Mouse (Mus musculus): ENCODE data around the gene Trpd52l3. TPM values are rescaled to one million over a fixed set of nuclear protein-coding genes. Genes with fewer than 3 reads are reported as not detected.
A peak's percentile ranks its signal among the peaks of the same experiment; 100 is the strongest.

Gene Trpd52l3
- polyA plus RNA-seq, 1 experiment from 2014 or later, result not detected

GRCm38 (mm10) chr19:29979452-29980089 lies 24.0 kb upstream of the Trpd52l3 start:
- no peak overlapping the region for H3K9ac ChIP-seq (ENCODE audit: low read length)
- no peak overlapping the region for H3K4me2 ChIP-seq (ENCODE audit: low read length)
- no peaks in the 10 kb centered on the region for H3K4me1 ChIP-seq (ENCODE audit: control insufficient read depth, insufficient read depth, low read length)
- no peaks in the 10 kb centered on the region for H3K9me3 ChIP-seq (replicated peaks; ENCODE audit: control insufficient read depth, low read length)
- no peaks in the 10 kb centered on the region for H3K27me3 ChIP-seq (replicated peaks; ENCODE audit: control insufficient read depth, insufficient read depth, low read length)
- peak; percentile 16 for DNase-seq (ENCODE audit: low spot score)
- H3K36me3 ChIP-seq (ENCODE audit: control insufficient read depth, insufficient read depth, low read length), result no peaks in the 10 kb centered on the region
- H3K4me3 ChIP-seq (ENCODE audit: low read depth, low read length), result no peak overlapping the region
- H3K27ac ChIP-seq (ENCODE audit: low read depth, low read length), result no peak overlapping the region
- WGBS, result 66% methylated on average over 8 of the region's 8 CpGs
- ATAC-seq, result 0 out of 2 replicates have a peak, but pooled peaks have one; percentile 20

DNA sequence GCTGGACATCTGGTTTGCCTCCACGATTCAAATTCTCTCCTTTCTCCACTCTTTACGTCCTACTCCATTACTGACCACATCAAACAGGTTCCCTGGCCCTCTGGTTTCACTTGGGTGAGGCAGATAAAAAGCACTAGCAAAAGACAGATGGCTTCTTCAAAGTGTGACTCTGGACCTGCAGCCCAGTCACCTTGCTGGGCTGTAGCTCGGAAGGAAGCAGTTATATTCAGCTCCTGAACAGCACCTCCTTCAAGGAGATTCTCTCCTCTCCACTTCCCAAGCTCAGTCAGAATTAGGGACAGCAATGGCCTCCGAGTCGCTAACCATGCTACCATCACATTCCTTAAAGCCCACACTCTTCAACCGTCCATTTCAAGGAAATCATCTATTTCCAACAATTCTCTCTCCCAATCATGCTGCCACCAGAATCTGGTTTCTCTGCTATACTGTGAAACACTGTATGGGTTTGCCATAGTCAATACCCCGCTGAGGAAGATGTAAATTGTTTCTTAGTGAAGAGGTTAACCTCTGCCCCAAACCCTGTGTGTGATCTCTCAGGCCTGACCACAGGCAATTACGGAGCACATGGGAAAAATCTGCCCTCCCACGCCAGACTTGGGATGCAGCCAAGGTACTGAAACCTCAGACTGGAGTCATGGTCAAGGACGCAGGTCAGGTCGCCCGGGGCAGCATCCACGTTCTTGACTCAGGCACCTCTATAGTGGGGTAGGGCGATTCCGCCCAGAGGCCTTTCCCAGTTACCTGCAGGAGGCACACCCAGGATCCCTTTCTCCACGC lies 19.2 kb upstream of the Trpd52l3 start:
- H3K4me2 ChIP-seq (ENCODE audit: low read length), result no peak overlapping the region
- ATAC-seq (no peak), DNase-seq (ENCODE audit: low spot score) (no peak)
- H3K36me3 ChIP-seq (ENCODE audit: control insufficient read depth, insufficient read depth, low read length), result no peaks in the 10 kb centered on the region
- H3K4me1 ChIP-seq (ENCODE audit: control insufficient read depth, insufficient read depth, low read length), result no peaks in the 10 kb centered on the region
- H3K27ac ChIP-seq (ENCODE audit: low read depth, low read length), result no peak overlapping the region
- no peaks in the 10 kb centered on the region for H3K27me3 ChIP-seq (replicated peaks; ENCODE audit: control insufficient read depth, insufficient read depth, low read length)
- no peak overlapping the region for H3K9ac ChIP-seq (ENCODE audit: low read length)
- WGBS, result 78% methylated on average over 16 of the region's 16 CpGs
- no peak overlapping the region for H3K4me3 ChIP-seq (ENCODE audit: low read depth, low read length)
- H3K9me3 ChIP-seq (replicated peaks; ENCODE audit: control insufficient read depth, low read length), result no peaks in the 10 kb centered on the region

DNA sequence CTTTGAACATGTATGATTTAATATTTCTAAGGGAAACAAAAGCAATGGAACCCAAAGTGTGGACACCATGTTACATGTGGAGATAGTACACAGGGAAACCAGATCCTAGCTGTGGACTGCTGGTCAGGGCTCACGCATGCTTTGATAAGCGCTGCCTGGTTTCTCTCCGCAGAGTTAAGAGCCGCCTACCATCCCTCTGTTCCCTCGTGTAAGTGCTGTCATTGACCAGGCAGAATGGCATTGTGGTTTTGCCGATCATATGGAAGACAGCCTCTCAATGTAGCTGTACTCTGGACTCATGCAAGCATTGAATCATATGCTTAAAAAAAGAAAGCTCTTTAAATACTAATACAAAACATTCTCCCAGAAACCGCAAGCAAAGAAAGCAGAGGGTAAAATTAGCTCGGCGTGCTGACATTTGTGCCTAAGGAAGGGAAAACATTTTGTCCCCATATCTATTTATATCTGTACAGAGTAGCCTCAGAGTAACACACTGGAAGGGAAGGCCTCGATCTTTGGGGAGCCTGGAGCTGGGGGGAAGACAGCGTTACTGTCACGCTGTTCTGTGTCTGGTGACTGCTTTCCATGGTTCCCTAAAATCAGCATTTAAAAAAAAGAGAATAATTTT lies 17.0 kb upstream of the Trpd52l3 start:
- 89% methylated on average over 12 of the region's 12 CpGs for WGBS
- H3K4me1 ChIP-seq (ENCODE audit: control insufficient read depth, insufficient read depth, low read length), result no peaks in the 10 kb centered on the region
- H3K4me3 ChIP-seq (ENCODE audit: low read depth, low read length), result no peak overlapping the region
- H3K27me3 ChIP-seq (replicated peaks; ENCODE audit: control insufficient read depth, insufficient read depth, low read length), result no peaks in the 10 kb centered on the region
- ATAC-seq (no peak), DNase-seq (ENCODE audit: low spot score) (no peak)
- no peak overlapping the region for H3K4me2 ChIP-seq (ENCODE audit: low read length)
- H3K9me3 ChIP-seq (replicated peaks; ENCODE audit: control insufficient read depth, low read length), result no peaks in the 10 kb centered on the region
- no peak overlapping the region for H3K27ac ChIP-seq (ENCODE audit: low read depth, low read length)
- no peaks in the 10 kb centered on the region for H3K36me3 ChIP-seq (ENCODE audit: control insufficient read depth, insufficient read depth, low read length)
- H3K9ac ChIP-seq (ENCODE audit: low read length), result no peak overlapping the region

DNA sequence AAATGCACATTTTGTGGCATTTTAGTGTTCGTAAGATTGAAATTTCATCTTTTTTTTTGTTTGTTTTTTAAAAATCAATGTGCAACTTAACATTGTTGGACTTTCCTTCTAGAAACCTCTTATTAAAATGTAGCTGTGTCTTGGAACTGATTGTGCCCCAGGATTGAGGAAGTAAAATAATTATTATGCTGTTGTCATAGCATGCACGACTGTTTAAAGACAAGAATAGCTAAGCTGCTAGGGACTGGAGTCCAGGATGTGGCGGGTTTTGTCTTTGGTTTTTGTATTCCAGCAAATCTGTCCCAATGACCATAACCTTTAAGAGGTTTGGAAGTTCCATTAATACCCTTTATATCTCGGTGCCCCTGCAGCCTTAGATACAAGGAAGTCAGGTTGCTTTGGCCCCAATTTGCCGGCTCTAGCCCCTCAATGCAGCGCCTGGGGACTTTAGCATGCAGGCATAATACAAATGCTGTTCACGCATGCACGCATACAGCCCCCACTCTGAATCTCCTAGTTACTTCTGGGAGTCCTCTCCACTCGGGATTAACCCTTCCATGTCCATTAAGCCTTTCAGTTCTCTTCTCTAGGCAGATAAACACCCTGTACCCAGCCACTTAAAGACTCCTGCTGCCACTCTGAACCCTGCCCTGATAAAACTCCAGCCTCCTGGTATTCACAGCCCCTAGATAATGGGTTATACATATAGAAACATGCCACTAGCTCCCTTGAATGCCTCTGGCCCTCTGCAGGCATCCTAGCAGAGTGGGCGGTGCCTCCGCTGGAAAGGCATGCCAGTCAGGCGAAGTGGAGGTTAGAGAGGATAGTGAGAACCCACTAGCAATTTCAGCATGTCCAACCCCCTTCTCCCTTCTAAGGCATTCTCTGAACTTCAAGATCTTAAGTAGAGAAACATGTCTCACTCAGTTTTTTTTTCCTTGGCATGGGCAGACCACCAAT lies 2.9 kb upstream of the Trpd52l3 start:
- H3K4me1 ChIP-seq (ENCODE audit: control insufficient read depth, insufficient read depth, low read length), result peaks cover 5% of the 10 kb centered on the region; the same call in 1 of the 2 replicates
- no peak overlapping the region for H3K9ac ChIP-seq (ENCODE audit: low read length)
- H3K27me3 ChIP-seq (replicated peaks; ENCODE audit: control insufficient read depth, insufficient read depth, low read length), result no peaks in the 10 kb centered on the region
- H3K4me2 ChIP-seq (ENCODE audit: low read length), result 0 out of 2 replicates have a peak overlapping the region, but pooled peaks have one; percentile 18
- H3K27ac ChIP-seq (ENCODE audit: low read depth, low read length), result no peak overlapping the region
- no peaks in the 10 kb centered on the region for H3K9me3 ChIP-seq (replicated peaks; ENCODE audit: control insufficient read depth, low read length)
- 30% methylated on average over 12 of the region's 12 CpGs for WGBS
- DNase-seq (ENCODE audit: low spot score), result peak; percentile 41
- no peaks in the 10 kb centered on the region for H3K36me3 ChIP-seq (ENCODE audit: control insufficient read depth, insufficient read depth, low read length)
- peak; percentile 55; the same call in 1 of the 2 replicates for ATAC-seq
- H3K4me3 ChIP-seq (ENCODE audit: low read depth, low read length), result no peak overlapping the region

DNA sequence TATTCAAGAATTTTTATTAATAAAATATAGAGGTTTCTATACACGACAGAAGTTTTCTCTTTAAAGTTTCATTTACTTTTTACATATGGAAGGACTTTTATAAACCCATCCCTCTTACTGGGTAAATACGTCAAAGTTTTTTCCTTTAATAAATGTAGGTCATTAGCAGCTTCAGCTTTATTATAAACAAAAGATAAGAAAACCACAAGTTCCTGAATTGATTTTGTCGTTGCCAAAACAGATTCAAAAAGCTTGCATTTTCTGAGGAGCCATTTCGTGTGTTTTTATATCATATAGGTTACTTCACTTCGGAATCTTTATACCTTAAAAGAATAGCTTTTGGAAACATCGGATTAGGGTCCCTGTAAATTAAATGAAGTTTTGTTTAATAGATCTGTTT lies 2.0 kb upstream of the Trpd52l3 start:
- ATAC-seq (no peak), DNase-seq (ENCODE audit: low spot score) (no peak)
- WGBS, result 83% methylated on average over 6 of the region's 6 CpGs
- Histone ChIP-seq H3K4me1 (ENCODE audit: control insufficient read depth, insufficient read depth, low read length) (peaks cover 5% of the 10 kb centered on the region; the same call in 1 of the 2 replicates), H3K9me3 (replicated peaks; ENCODE audit: control insufficient read depth, low read length) (no peaks in the 10 kb centered on the region), H3K27ac (ENCODE audit: low read depth, low read length) (no peak overlapping the region), H3K9ac (ENCODE audit: low read length) (no peak overlapping the region), H3K4me3 (ENCODE audit: low read depth, low read length) (no peak overlapping the region), H3K36me3 (ENCODE audit: control insufficient read depth, insufficient read depth, low read length) (no peaks in the 10 kb centered on the region), H3K4me2 (ENCODE audit: low read length) (no peak overlapping the region), H3K27me3 (replicated peaks; ENCODE audit: control insufficient read depth, insufficient read depth, low read length) (no peaks in the 10 kb centered on the region)

GRCm38 (mm10) chr19:30006371-30006770 lies 2.8 kb downstream of the Trpd52l3 start:
- no peaks in the 10 kb centered on the region for H3K27me3 ChIP-seq (replicated peaks; ENCODE audit: control insufficient read depth, insufficient read depth, low read length)
- H3K4me2 ChIP-seq (ENCODE audit: low read length), result no peak overlapping the region
- no peak for DNase-seq (ENCODE audit: low spot score)
- WGBS, result 73% methylated on average over 3 of the region's 3 CpGs
- H3K9ac ChIP-seq (ENCODE audit: low read length), result no peak overlapping the region
- H3K4me3 ChIP-seq (ENCODE audit: low read depth, low read length), result no peak overlapping the region
- no peaks in the 10 kb centered on the region for H3K36me3 ChIP-seq (ENCODE audit: control insufficient read depth, insufficient read depth, low read length)
- ATAC-seq, result no peak
- H3K4me1 ChIP-seq (ENCODE audit: control insufficient read depth, insufficient read depth, low read length), result no peaks in the 10 kb centered on the region
- no peak overlapping the region for H3K27ac ChIP-seq (ENCODE audit: low read depth, low read length)
- no peaks in the 10 kb centered on the region for H3K9me3 ChIP-seq (replicated peaks; ENCODE audit: control insufficient read depth, low read length)

GRCm38 (mm10) chr19:30010520-30011296 lies 7.1 kb downstream of the Trpd52l3 start:
- 79% methylated on average over 13 of the region's 13 CpGs for WGBS
- no peak overlapping the region for H3K4me3 ChIP-seq (ENCODE audit: low read depth, low read length)
- no peak overlapping the region for H3K9ac ChIP-seq (ENCODE audit: low read length)

GRCm38 (mm10) chr19:30014331-30014730 lies 10.7 kb downstream of the Trpd52l3 start:
- no peaks in the 10 kb centered on the region for H3K4me1 ChIP-seq (ENCODE audit: control insufficient read depth, insufficient read depth, low read length)
- H3K4me2 ChIP-seq (ENCODE audit: low read length), result no peak overlapping the region
- H3K4me3 ChIP-seq (ENCODE audit: low read depth, low read length), result no peak overlapping the region
- no peaks in the 10 kb centered on the region for H3K9me3 ChIP-seq (replicated peaks; ENCODE audit: control insufficient read depth, low read length)
- WGBS, result 83% methylated on average over 3 of the region's 3 CpGs
- H3K9ac ChIP-seq (ENCODE audit: low read length), result no peak overlapping the region
- no peaks in the 10 kb centered on the region for H3K27me3 ChIP-seq (replicated peaks; ENCODE audit: control insufficient read depth, insufficient read depth, low read length)
- ATAC-seq (no peak), DNase-seq (ENCODE audit: low spot score) (no peak)
- H3K36me3 ChIP-seq (ENCODE audit: control insufficient read depth, insufficient read depth, low read length), result no peaks in the 10 kb centered on the region
- no peak overlapping the region for H3K27ac ChIP-seq (ENCODE audit: low read depth, low read length)

More at GRCm38 (mm10) chr19:30010520-30011296, 7.1 kb downstream of the Trpd52l3 start:
- H3K36me3 ChIP-seq (ENCODE audit: control insufficient read depth, insufficient read depth, low read length), result no peaks in the 10 kb centered on the region
- ATAC-seq, result no peak
- no peak overlapping the region for H3K27ac ChIP-seq (ENCODE audit: low read depth, low read length)
- H3K4me2 ChIP-seq (ENCODE audit: low read length), result no peak overlapping the region
- H3K9me3 ChIP-seq (replicated peaks; ENCODE audit: control insufficient read depth, low read length), result no peaks in the 10 kb centered on the region
- DNase-seq (ENCODE audit: low spot score), result no peak
- no peaks in the 10 kb centered on the region for H3K27me3 ChIP-seq (replicated peaks; ENCODE audit: control insufficient read depth, insufficient read depth, low read length)
- H3K4me1 ChIP-seq (ENCODE audit: control insufficient read depth, insufficient read depth, low read length), result no peaks in the 10 kb centered on the region
